Mouse (Mus musculus) lung, embryonic 14.5 days (tissue): ENCODE results near the gene Cabp4. TPM values are rescaled to one million over a fixed set of nuclear protein-coding genes. Genes with fewer than 3 reads are reported as not detected.

Experiments used
- ATAC-seq: fragments of 200-750 bp; cut with Nextera tagmentation; 2 replicates; pipeline ENCODE4 v1.8.0; 2017; ENCODE audit warnings: mild to moderate bottlenecking, moderate TSS enrichment, moderate library complexity; ENCODE audit not compliant: insufficient read depth
- DNase-seq: peaks from one replicate; pipeline ENCODE4 v3.0.0-alpha.2; 2015
- H3K27ac ChIP-seq: fragments of 300-500 bp; sonication (generic); 2 replicates; pipeline ENCODE4 v1.5.1; 2014; ENCODE audit warnings: low read depth, mild to moderate bottlenecking, moderate library complexity
- H3K27me3 ChIP-seq: fragments of 300-500 bp; sonication (generic); 2 replicates; pipeline ENCODE4 v1.6.1; 2014; ENCODE audit warnings: low read length, control low read depth; ENCODE audit not compliant: insufficient read depth
- H3K36me3 ChIP-seq: fragments of 300-500 bp; sonication (generic); 2 replicates; pipeline ENCODE4 v1.6.1; 2014; ENCODE audit warnings: control low read depth; ENCODE audit not compliant: insufficient read depth
- H3K4me1 ChIP-seq: fragments of 300-500 bp; sonication (generic); 2 replicates; pipeline ENCODE4 v1.6.1; 2014; ENCODE audit warnings: antibody characterized with exemption, control low read depth; ENCODE audit not compliant: insufficient read depth
- H3K4me2 ChIP-seq: fragments of 300-500 bp; sonication (generic); 2 replicates; pipeline ENCODE4 v1.6.1; 2014; ENCODE audit warnings: mild to moderate bottlenecking
- H3K4me3 ChIP-seq: fragments of 300-500 bp; sonication (generic); 2 replicates; pipeline ENCODE4 v1.5.1; 2014; ENCODE audit warnings: low read depth, low read length
- H3K9ac ChIP-seq: fragments of 300-500 bp; sonication (generic); 2 replicates; pipeline ENCODE4 v1.6.1; 2014
- H3K9me3 ChIP-seq: fragments of 300-500 bp; sonication (generic); 2 replicates; pipeline ENCODE4 v1.6.1; 2016; ENCODE audit warnings: low read depth, low read length, control low read depth
- CTCF ChIP-seq: IDR thresholded peaks from 2 replicates; pipeline ENCODE4 v1.5.1; 2016; ENCODE audit warnings: antibody characterized with exemption, low read depth
- WGBS: fragments of 180-500 bp; shearing (Covaris S2); extraction: QIAGEN DNeasy Blood & Tissue Kit; methylation state at CpG from one replicate; pipeline ENCODE4 v1.1.7; 2014; 5-methylcytosine and 5-hydroxymethylcytosine counted together
- polyA plus RNA-seq: library from polyadenylated mRNA; unstranded; fragments of >200 nt; fragmentation: Nextera tagmentation; extraction: Ambion mirVana; gene quantifications from 2 replicates; pipeline ENCODE4 v1.2.1, GENCODE M21; 2014

The Cabp4 gene
- polyA plus RNA-seq, 1 experiment from 2014 or later, result 0.09 TPM

DNA sequence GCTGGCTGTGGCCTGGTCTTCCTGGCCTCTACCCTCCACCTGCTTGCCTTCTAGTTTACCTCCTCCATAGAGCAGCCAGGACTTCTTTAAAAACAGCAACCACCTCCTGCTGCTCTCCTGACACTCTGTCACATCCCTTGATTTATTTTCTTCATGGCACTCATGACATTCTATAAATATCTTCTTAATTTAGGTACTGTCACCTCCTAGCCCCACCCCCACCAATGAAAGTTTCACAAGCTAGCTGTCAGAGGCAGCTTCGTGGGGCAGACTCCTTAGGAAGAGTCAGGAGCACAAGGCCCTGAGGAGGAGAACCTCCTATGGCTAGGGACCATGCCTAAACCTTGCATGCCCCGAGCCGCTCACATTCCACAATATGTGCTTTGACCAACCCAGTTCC, 43.5 kb upstream of the Cabp4 start:
- H3K9ac ChIP-seq, result no peak overlapping the region
- no peaks in the 10 kb centered on the region for H3K9me3 ChIP-seq
- TF ChIP-seq CTCF, result no peak
- H3K27me3 ChIP-seq, result no peaks in the 10 kb centered on the region
- peaks cover 5% of the 10 kb centered on the region; the same call in 1 of the 2 replicates for H3K4me1 ChIP-seq
- H3K36me3 ChIP-seq, result no peaks in the 10 kb centered on the region
- H3K4me3 ChIP-seq, result no peak overlapping the region
- no peak overlapping the region for H3K27ac ChIP-seq
- ATAC-seq, result no peak
- 63% methylated on average over 3 of the region's 3 CpGs for WGBS
- DNase-seq, result no peak
- H3K4me2 ChIP-seq, result no peak overlapping the region

- no peaks in the 10 kb centered on the region for H3K36me3 ChIP-seq
- TF ChIP-seq CTCF, result no peak
- H3K4me3 ChIP-seq, result no peak overlapping the region
- 44% methylated on average over 15 of the region's 15 CpGs for WGBS
- ATAC-seq, result peak; percentile 26; the same call in 1 of the 2 replicates
- DNase-seq, result peak; percentile 32
- H3K9me3 ChIP-seq, result no peaks in the 10 kb centered on the region
- peak overlapping the region; percentile 4; the same call in 1 of the 2 replicates for H3K9ac ChIP-seq
- no peaks in the 10 kb centered on the region for H3K27me3 ChIP-seq
- no peak overlapping the region for H3K4me2 ChIP-seq
- peak overlapping the region; percentile 20; the same call in 1 of the 2 replicates for H3K27ac ChIP-seq
- no peaks in the 10 kb centered on the region for H3K4me1 ChIP-seq
Observed at GRCm38 (mm10) chr19:4184976-4185975, 41.4 kb upstream of the Cabp4 start.

GRCm38 (mm10) chr19:4183689-4184088, 39.9 kb upstream of the Cabp4 start:
- H3K4me2 ChIP-seq, result no peak overlapping the region
- WGBS, result 83% methylated on average over 2 of the region's 2 CpGs
- no peak overlapping the region for H3K27ac ChIP-seq
- no peaks in the 10 kb centered on the region for H3K4me1 ChIP-seq
- H3K9ac ChIP-seq, result no peak overlapping the region
- no peaks in the 10 kb centered on the region for H3K36me3 ChIP-seq
- DNase-seq (no peak), ATAC-seq (no peak)
- no peak overlapping the region for H3K4me3 ChIP-seq
- H3K9me3 ChIP-seq, result no peaks in the 10 kb centered on the region
- no peak for TF ChIP-seq CTCF
- H3K27me3 ChIP-seq, result no peaks in the 10 kb centered on the region

- Histone ChIP-seq H3K9ac (no peak overlapping the region), H3K27ac (no peak overlapping the region), H3K4me1 (no peaks in the 10 kb centered on the region), H3K36me3 (no peaks in the 10 kb centered on the region), H3K27me3 (no peaks in the 10 kb centered on the region), H3K4me2 (no peak overlapping the region), H3K4me3 (no peak overlapping the region), H3K9me3 (no peaks in the 10 kb centered on the region)
- TF ChIP-seq CTCF, result no peak
- whole genome bisulfite sequencing, result 30% methylated on average over 3 of the region's 3 CpGs
- peak; percentile 78 for DNase-seq
- peak; percentile 38; the same call in 1 of the 2 replicates for ATAC-seq
Observed at GRCm38 (mm10) chr19:4181892-4182291, 38.1 kb upstream of the Cabp4 start.

- no peak for TF ChIP-seq CTCF
- no peak for DNase-seq
- no peak overlapping the region for H3K27ac ChIP-seq
Observed at GRCm38 (mm10) chr19:4180411-4180810, 36.6 kb upstream of the Cabp4 start.

GRCm38 (mm10) chr19:4175368-4175947, 31.6 kb upstream of the Cabp4 start, which contains the start of gene Carns1:
Gene Carns1, minus strand, starts transcription at chr19:4175479.
- ATAC-seq (peak; percentile 64), DNase-seq (peak; percentile 52)
- 3% methylated on average over 11 of the region's 11 CpGs for WGBS
- peak within 1 kb of the TSS; percentile 51 for H3K4me2 ChIP-seq
- H3K4me3 ChIP-seq, result no peak within 1 kb of the TSS
- H3K36me3 ChIP-seq, result no peaks in the 10 kb centered on the region
- no peak within 1 kb of the TSS for H3K27ac ChIP-seq
- no peaks in the 10 kb centered on the region for H3K9me3 ChIP-seq
- no peaks in the 10 kb centered on the region for H3K27me3 ChIP-seq
- peak within 1 kb of the TSS; percentile 32; the same call in 1 of the 2 replicates for H3K9ac ChIP-seq
- peaks cover 3% of the 10 kb centered on the region; the same call in 1 of the 2 replicates for H3K4me1 ChIP-seq
- no peak for TF ChIP-seq CTCF

More at GRCm38 (mm10) chr19:4180411-4180810, 36.6 kb upstream of the Cabp4 start:
- H3K9me3 ChIP-seq, result no peaks in the 10 kb centered on the region
- 82% methylated on average over 7 of the region's 7 CpGs for WGBS
- H3K9ac ChIP-seq, result no peak overlapping the region
- no peaks in the 10 kb centered on the region for H3K27me3 ChIP-seq
- no peak overlapping the region for H3K4me3 ChIP-seq
- no peaks in the 10 kb centered on the region for H3K36me3 ChIP-seq
- no peak overlapping the region for H3K4me2 ChIP-seq
- H3K4me1 ChIP-seq, result no peaks in the 10 kb centered on the region; the same call in 1 of the 2 replicates
- ATAC-seq, result no peak

DNA sequence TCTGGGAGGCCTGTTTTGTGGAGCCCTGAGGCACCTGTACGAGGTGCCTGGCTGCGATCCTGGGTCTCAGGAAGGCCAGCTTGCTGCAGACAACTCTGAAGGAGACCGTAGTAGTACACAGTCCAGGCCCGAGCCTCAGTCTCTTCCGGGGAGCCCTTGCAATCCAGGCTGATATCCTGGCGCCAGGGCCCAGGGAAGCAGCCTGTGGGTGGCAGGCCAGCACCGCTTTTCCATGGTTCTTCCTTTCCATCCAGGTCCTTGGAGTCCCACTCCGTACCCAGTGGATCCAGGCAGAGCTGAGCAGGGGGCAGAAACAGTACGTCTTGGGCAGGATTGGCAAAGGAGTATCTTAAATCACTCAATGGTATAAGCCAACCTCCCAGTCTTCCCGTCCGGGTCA, 29.1 kb upstream of the Cabp4 start:
- Histone ChIP-seq H3K4me3 (no peak overlapping the region), H3K27ac (no peak overlapping the region), H3K4me1 (peaks cover 3% of the 10 kb centered on the region; the same call in 1 of the 2 replicates), H3K9ac (no peak overlapping the region), H3K9me3 (no peaks in the 10 kb centered on the region), H3K27me3 (no peaks in the 10 kb centered on the region), H3K4me2 (no peak overlapping the region), H3K36me3 (no peaks in the 10 kb centered on the region)
- WGBS, result 52% methylated on average over 11 of the region's 11 CpGs
- ATAC-seq (no peak), DNase-seq (no peak)
- TF ChIP-seq CTCF, result no peak
